Mouse (Mus musculus): ENCODE measurements around the gene Tprn.

DNA sequence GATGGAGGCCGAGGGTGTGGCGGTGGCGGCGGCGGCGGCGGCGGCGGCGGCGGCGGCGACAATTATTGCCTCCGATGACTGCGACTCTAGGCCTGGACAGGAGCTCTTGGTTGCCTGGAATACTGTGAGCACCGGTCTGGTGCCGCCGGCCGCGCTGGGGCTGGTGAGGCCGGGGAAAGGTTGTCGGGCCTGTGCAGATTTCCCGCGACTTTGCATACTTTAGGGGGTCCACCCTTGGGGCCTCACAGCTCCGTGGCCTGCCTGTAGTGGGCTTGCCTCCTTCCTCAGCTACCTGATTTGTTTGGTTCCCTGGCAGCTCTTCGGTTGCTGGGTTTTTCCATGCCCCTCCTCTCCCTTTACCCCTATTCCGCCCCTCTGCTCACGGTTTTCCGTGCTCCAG, 10.1 kb downstream of the Tprn start:
- TF ChIP-seq CTCF (IDR thresholded peaks at IDR 0.05; ENCODE audit: low read depth) (no peak), EP300 (IDR thresholded peaks at IDR 0.05; ENCODE audit: low read depth) (no peak)
